Mouse (Mus musculus) frontal cortex, adult (tissue): ENCODE results near the gene Rag2.
A peak's percentile ranks its signal among the peaks of the same experiment; 100 is the strongest.

ENCODE experiments used
- ATAC-seq: cut with Nextera tagmentation; 2 replicates; pipeline ENCODE4 v1.9.2; 2017; ENCODE audit warnings: mild to moderate bottlenecking, moderate library complexity, mixed read lengths; ENCODE audit not compliant: low TSS enrichment

The Rag2 gene

GRCm38 (mm10) chr2:101624011-101624410, 507 bp upstream of the Rag2 start:
- ATAC-seq: no peak

- no peak for ATAC-seq
Measured at GRCm38 (mm10) chr2:101627227-101627626, 2.7 kb downstream of the Rag2 start.

- ATAC-seq: peak; percentile 99
Measured at GRCm38 (mm10) chr2:101628297-101629236, 4.0 kb downstream of the Rag2 start.

- no peak for ATAC-seq
Measured at GRCm38 (mm10) chr2:101638979-101639839, 14.7 kb downstream of the Rag2 start.

GRCm38 (mm10) chr2:101639840-101640350, 15.4 kb downstream of the Rag2 start:
- no peak for ATAC-seq

- no peak for ATAC-seq
Measured at GRCm38 (mm10) chr2:101645841-101646240, 21.3 kb downstream of the Rag2 start.

GRCm38 (mm10) chr2:101648361-101648760, 23.8 kb downstream of the Rag2 start:
- no peak for ATAC-seq

GRCm38 (mm10) chr2:101649114-101649671, 24.7 kb downstream of the Rag2 start, which contains the start of the genes Rag1 and B230118H07Rik:
TSS of gene Rag1 (minus strand) at chr2:101649501.
TSS of gene B230118H07Rik (minus strand) at chr2:101649532.
- peak; percentile 60 for ATAC-seq

- ATAC-seq: no peak
Measured at GRCm38 (mm10) chr2:101650446-101650845, 25.9 kb downstream of the Rag2 start.

- peak; percentile 59 for ATAC-seq
Measured at GRCm38 (mm10) chr2:101652204-101652920, 27.8 kb downstream of the Rag2 start.

GRCm38 (mm10) chr2:101652921-101653597, 28.5 kb downstream of the Rag2 start:
- ATAC-seq: peak; percentile 81

GRCm38 (mm10) chr2:101660536-101660935, 36.0 kb downstream of the Rag2 start:
- no peak for ATAC-seq

- ATAC-seq: peak; percentile 87
Measured at GRCm38 (mm10) chr2:101665058-101665702, 40.7 kb downstream of the Rag2 start.

GRCm38 (mm10) chr2:101665703-101666092, 41.2 kb downstream of the Rag2 start:
- ATAC-seq: no peak; the same call in 1 of the 2 replicates

- ATAC-seq: no peak
Measured at GRCm38 (mm10) chr2:101668751-101669150, 44.2 kb downstream of the Rag2 start.

- no peak for ATAC-seq
Measured at GRCm38 (mm10) chr2:101673547-101673946, 49.0 kb downstream of the Rag2 start.

GRCm38 (mm10) chr2:101678236-101679021, 53.9 kb downstream of the Rag2 start, which contains the start of gene Traf6:
TSS of gene Traf6 (plus strand) at chr2:101678429.
- ATAC-seq: peak; percentile 98

- ATAC-seq: 0 out of 2 replicates have a peak, but pooled peaks have one; percentile 7
Measured at GRCm38 (mm10) chr2:101679164-101679784, 54.8 kb downstream of the Rag2 start.
